Mouse (Mus musculus) midbrain, postnatal 0 days (tissue): ENCODE results near the gene Klf13. TPM values are rescaled to one million over a fixed set of nuclear protein-coding genes. Genes with fewer than 3 reads are reported as not detected.
A peak's percentile ranks its signal among the peaks of the same experiment; 100 is the strongest.

ENCODE experiments used
- ATAC-seq: fragments of 200-750 bp; cut with Nextera tagmentation; 2 replicates; pipeline ENCODE4 v1.8.0; 2017; ENCODE audit warnings: moderate number of reproducible peaks, mild to moderate bottlenecking, moderate TSS enrichment, moderate library complexity; ENCODE audit not compliant: low FRiP score
- DNase-seq: peaks from one replicate; pipeline ENCODE4 v3.0.0-alpha.2; 2015; ENCODE audit warnings: low spot score
- H3K27ac ChIP-seq: fragments of 300-500 bp; sonication (generic); 2 replicates; pipeline ENCODE4 v1.5.1; 2014; ENCODE audit warnings: low read depth, mild to moderate bottlenecking, low read length, mixed read lengths
- H3K27me3 ChIP-seq: fragments of 300-500 bp; sonication (generic); 2 replicates; pipeline ENCODE4 v1.6.1; 2014; ENCODE audit warnings: low read length, control low read depth, mixed read lengths; ENCODE audit not compliant: insufficient read depth
- H3K36me3 ChIP-seq: fragments of 300-500 bp; sonication (generic); 2 replicates; pipeline ENCODE4 v1.6.1; 2014; ENCODE audit warnings: low read length, control low read depth, mixed read lengths; ENCODE audit not compliant: insufficient read depth
- H3K4me1 ChIP-seq: fragments of 300-500 bp; sonication (generic); 2 replicates; pipeline ENCODE4 v1.6.1; 2014; ENCODE audit warnings: mild to moderate bottlenecking, control low read depth, antibody characterized with exemption, low read length, mixed read lengths; ENCODE audit not compliant: insufficient read depth
- H3K4me2 ChIP-seq: fragments of 300-500 bp; sonication (generic); 2 replicates; pipeline ENCODE4 v1.6.1; 2014; ENCODE audit warnings: low read depth, mild to moderate bottlenecking, low read length, mixed read lengths; ENCODE audit not compliant: poor library complexity, severe bottlenecking
- H3K4me3 ChIP-seq: fragments of 300-500 bp; sonication (generic); 2 replicates; pipeline ENCODE4 v1.5.1; 2014; ENCODE audit warnings: low read depth, mild to moderate bottlenecking, low read length, moderate library complexity
- H3K9ac ChIP-seq: fragments of 300-500 bp; sonication (generic); replicated peaks from 2 replicates; pipeline ENCODE4 v1.6.1; 2014; ENCODE audit warnings: mild to moderate bottlenecking, low read length, moderate library complexity, mixed read lengths; ENCODE audit not compliant: poor library complexity, severe bottlenecking
- H3K9me3 ChIP-seq: fragments of 300-500 bp; sonication (generic); 2 replicates; pipeline ENCODE4 v1.6.1; 2016; ENCODE audit warnings: low read length, control low read depth
- CTCF ChIP-seq: IDR thresholded peaks from 2 replicates; pipeline ENCODE4 v1.5.1; 2016; ENCODE audit warnings: antibody characterized with exemption, mild to moderate bottlenecking
- WGBS: fragments of 180-500 bp; shearing (Covaris S2); extraction: QIAGEN DNeasy Blood & Tissue Kit; methylation state at CpG from one replicate; pipeline ENCODE4 v1.1.7; 2014; 5-methylcytosine and 5-hydroxymethylcytosine counted together
- polyA plus RNA-seq: library from polyadenylated mRNA; unstranded; fragments of >200 nt; fragmentation: Nextera tagmentation; extraction: Ambion mirVana; gene quantifications from 2 replicates; pipeline ENCODE4 v1.2.1, GENCODE M21; 2015
- total RNA-seq: library from RNA; depleted of rRNA; stranded (reverse); fragments of >200 nt; gene quantifications from 2 replicates; pipeline ENCODE4 v1.2.3, GENCODE M21; 2014

Gene Klf13
- total and polyA plus RNA-seq, 2 experiments from 2014 or later, result 21.5 to 26.6 TPM

- no peak for TF ChIP-seq CTCF
- DNase-seq, result no peak
- Histone ChIP-seq H3K27ac (no peak overlapping the region), H3K36me3 (no peaks in the 10 kb centered on the region), H3K9ac (no peak overlapping the region), H3K4me1 (peaks cover 11% of the 10 kb centered on the region; the same call in 1 of the 2 replicates), H3K9me3 (no peaks in the 10 kb centered on the region), H3K4me3 (no peak overlapping the region), H3K4me2 (no peak overlapping the region), H3K27me3 (no peaks in the 10 kb centered on the region)
- ATAC-seq, result no peak
- WGBS, result 58% methylated on average over 2 of the region's 2 CpGs
These were observed 16.1 kb downstream of the Klf13 start for GRCm38 (mm10) chr7:63922571-63922970.

DNA sequence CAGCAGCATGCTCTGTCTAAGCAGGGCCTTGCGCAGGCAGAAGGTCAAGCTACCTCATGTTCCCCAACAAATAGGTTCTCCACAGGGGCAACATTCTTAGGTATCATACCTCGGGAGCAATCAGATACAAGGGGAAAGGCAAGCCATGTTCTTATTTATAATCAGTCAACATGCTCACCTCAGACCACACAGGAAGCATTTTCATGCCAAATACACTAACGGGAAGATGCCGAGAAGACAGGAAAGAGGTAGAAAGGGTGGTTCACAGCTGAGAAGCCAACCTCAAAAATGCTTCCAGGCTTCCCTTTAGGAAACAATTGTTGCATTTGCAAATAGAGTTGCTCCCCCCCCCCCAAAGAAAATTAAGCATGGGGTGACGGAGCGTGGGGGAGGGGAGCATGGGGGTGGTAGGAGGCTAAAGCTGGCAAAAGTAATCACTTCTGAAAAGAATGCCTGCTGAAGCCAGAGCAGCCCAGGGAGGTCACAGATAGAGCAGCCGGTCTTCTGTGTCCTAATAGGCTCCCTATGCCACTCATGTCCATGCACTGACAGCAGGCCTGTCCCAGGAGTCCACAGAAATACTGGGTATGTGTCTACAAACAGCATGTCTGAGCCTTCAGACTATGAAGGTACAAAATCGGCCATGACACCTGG is 16.7 kb downstream of the Klf13 start:
- no peak overlapping the region for H3K9ac ChIP-seq
- no peak for TF ChIP-seq CTCF
- 73% methylated on average over 8 of the region's 8 CpGs for WGBS
- DNase-seq (no peak), ATAC-seq (no peak)
- no peaks in the 10 kb centered on the region for H3K36me3 ChIP-seq
- no peaks in the 10 kb centered on the region for H3K9me3 ChIP-seq
- no peak overlapping the region for H3K4me2 ChIP-seq
- no peak overlapping the region for H3K27ac ChIP-seq
- peaks cover 11% of the 10 kb centered on the region; the same call in 1 of the 2 replicates for H3K4me1 ChIP-seq
- no peaks in the 10 kb centered on the region for H3K27me3 ChIP-seq
- H3K4me3 ChIP-seq, result no peak overlapping the region

DNA sequence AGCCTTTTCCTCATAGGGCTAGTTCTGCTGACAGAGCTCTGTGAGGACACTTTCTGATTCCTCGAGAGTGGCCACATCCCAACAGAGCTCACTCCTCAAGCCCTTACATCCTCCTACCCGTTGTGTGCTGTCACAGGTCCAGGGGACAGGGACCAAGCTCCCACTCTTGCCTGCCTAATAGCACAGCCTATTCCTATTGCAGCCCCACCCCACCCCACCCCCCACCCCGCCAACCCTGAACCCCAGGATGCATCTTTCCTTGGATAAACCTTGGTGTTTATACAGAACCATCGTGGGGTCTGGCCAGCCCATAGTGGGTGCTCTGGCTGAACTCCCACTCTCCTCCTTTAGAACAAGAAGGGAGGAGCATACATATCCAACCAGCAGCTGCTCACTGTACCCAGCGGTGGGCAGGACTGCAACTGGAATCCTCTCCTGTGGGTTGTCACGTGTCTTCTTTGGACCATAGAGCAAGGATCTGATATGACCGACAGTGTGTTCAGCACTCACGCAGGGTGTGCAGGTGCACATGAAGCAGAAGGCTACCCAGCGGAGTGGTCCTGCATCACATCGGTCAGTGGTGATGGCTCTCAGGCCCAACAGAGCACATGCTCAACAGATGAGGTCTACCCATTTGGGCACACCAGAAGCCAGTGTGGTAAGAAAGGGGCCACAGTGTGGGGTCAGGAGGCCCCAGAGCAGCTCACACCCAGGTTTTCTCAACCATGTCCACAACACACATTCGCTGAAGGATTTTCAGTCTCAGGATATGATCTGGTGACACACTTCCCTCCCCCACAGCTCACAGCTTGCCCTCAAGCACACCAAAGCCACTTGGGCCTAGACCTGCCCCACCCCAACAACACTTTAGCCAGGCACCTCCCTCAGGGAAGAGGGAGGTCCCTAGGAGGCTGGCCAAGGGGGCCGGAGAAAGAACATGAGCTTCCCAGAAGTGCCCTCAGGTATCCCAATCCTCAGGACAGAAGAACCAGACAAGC is 19.6 kb downstream of the Klf13 start:
- DNase-seq (no peak), ATAC-seq (no peak)
- Histone ChIP-seq H3K36me3 (no peaks in the 10 kb centered on the region), H3K27ac (no peak overlapping the region), H3K27me3 (no peaks in the 10 kb centered on the region), H3K9me3 (no peaks in the 10 kb centered on the region), H3K4me1 (peaks cover 11% of the 10 kb centered on the region; the same call in 1 of the 2 replicates), H3K4me3 (no peak overlapping the region), H3K9ac (no peak overlapping the region), H3K4me2 (no peak overlapping the region)
- no peak for TF ChIP-seq CTCF
- 83% methylated on average over 12 of the region's 12 CpGs for WGBS

DNA sequence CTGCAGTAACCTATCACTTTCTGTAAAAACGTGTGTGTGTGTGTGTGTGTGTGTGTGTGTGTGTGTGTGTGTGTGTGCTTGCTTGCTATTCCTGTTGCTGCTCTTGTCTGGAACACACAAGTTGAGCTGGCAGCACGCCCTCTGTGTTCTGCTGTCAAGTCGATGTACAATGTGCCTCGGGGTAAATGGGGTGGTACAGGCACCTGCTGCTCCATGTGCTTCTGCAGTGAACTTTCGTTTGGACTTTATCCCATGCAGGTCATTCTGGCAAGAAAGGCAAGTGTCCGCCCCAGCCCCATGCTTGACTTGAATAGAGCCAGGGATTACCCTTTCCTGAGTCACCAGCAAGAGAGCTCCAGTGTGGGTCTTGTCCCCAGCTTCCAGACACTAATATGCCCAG is 21.0 kb downstream of the Klf13 start:
- DNase-seq (peak; percentile 75), ATAC-seq (no peak)
- H3K27ac ChIP-seq, result no peak overlapping the region
- 46% methylated on average over 6 of the region's 6 CpGs for WGBS
- H3K36me3 ChIP-seq, result no peaks in the 10 kb centered on the region
- no peak overlapping the region for H3K4me3 ChIP-seq
- no peak for TF ChIP-seq CTCF
- H3K27me3 ChIP-seq, result no peaks in the 10 kb centered on the region
- H3K4me2 ChIP-seq, result no peak overlapping the region
- peaks cover 13% of the 10 kb centered on the region for H3K4me1 ChIP-seq
- no peak overlapping the region for H3K9ac ChIP-seq
- H3K9me3 ChIP-seq, result no peaks in the 10 kb centered on the region

DNA sequence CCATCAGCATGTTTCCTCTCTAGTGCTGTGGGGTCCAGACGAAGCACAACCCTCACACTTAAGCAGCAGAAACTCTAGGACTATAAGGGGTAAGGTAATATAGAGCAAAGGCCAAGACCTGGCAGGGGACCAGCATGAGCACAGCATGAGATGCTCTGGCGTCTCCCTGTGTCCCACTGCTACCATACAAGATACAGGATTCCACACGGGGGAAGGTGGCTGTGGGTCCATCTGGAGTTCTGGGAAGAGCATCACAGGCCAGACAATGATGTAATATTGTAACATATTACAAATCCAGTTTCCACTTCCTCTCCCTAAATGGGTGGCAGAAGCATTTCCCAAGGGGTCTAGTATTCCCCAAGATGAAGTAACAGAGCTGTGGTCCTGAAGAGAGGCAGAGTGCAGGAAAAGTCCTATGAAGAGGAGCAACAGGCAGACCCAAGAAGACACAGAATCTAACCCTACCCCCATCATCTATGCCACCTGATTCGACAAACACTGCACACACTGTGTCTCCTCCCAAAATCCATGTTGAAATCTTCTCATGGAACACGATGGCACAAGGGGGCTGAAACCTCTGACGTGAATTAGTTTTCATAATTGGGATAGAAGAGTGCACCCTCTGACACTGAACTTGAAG is 22.3 kb downstream of the Klf13 start, which contains the start of gene E030018B13Rik:
Gene E030018B13Rik (plus strand): TSS at position 590 of the 640 bp plus-strand sequence.
- Histone ChIP-seq H3K4me2 (no peak within 1 kb of the TSS), H3K4me3 (no peak within 1 kb of the TSS), H3K36me3 (no peaks in the 10 kb centered on the region), H3K27ac (no peak within 1 kb of the TSS), H3K9me3 (no peaks in the 10 kb centered on the region), H3K27me3 (no peaks in the 10 kb centered on the region), H3K9ac (no peak within 1 kb of the TSS), H3K4me1 (peaks cover 15% of the 10 kb centered on the region)
- TF ChIP-seq CTCF, result no peak
- no peak for ATAC-seq
- 86% methylated on average over 6 of the region's 6 CpGs for WGBS
- DNase-seq, result no peak
